Mouse (Mus musculus): Measurements from ENCODE around the gene F3. TPM values are rescaled to one million over a fixed set of nuclear protein-coding genes. Genes with fewer than 3 reads are reported as not detected.

The F3 gene
- total and polyA plus RNA-seq, 3 experiments = 0.46 to 0.73 (median 0.55) TPM

GRCm38 (mm10) chr3:121714461-121714860 is 8.9 kb upstream of the F3 start:
- H3K4me3 ChIP-seq (replicated peaks in 1 of 3; ENCODE audit: low read depth in 2 of 3, low read length in 2 of 3, poor library complexity in 1 of 3) = no peak overlapping the region
- H3K9ac ChIP-seq (ENCODE audit: insufficient read depth, low read depth) = no peak overlapping the region
- no peak for DNase-seq (ENCODE audit: extremely low read depth)
- in situ Hi-C loops (cut with MboI; ENCODE audit: low pct_ligation_motif_present, low pct_unique_long_range_greater_than_20kb, low sequenced_read_pairs) = loop anchor here (25.0 kb wide), 1 partner anchor 402 kb away; no protein-coding TSS in a partner anchor
- H3K79me2 ChIP-seq (replicated peaks; ENCODE audit: control insufficient read depth, extremely low read depth, insufficient read depth, poor library complexity, severe bottlenecking) = no peaks in the 10 kb centered on the region
- no peaks in the 10 kb centered on the region for H3K27me3 ChIP-seq (replicated peaks)
- dilution Hi-C loops (cut with MboI; ENCODE audit: extremely low pct_ligation_motif_present, extremely low pct_unique_long_range_greater_than_20kb, low sequenced_read_pairs) = no loop called here
- H3K4me2 ChIP-seq (ENCODE audit: insufficient read depth, low read depth, poor library complexity, severe bottlenecking) = no peak overlapping the region
- H3K9me3 ChIP-seq (replicated peaks; ENCODE audit: low read length) = no peaks in the 10 kb centered on the region
- H3K27ac ChIP-seq (ENCODE audit: insufficient read depth, low read depth) = no peak overlapping the region
- no peaks in the 10 kb centered on the region for H3K36me3 ChIP-seq (replicated peaks in 1 of 2; ENCODE audit: control insufficient read depth in 1 of 2, insufficient read depth in 1 of 2, low read length in 1 of 2)
- no peaks in the 10 kb centered on the region for H3K4me1 ChIP-seq (ENCODE audit: control insufficient read depth in 1 of 2, insufficient read depth in 2 of 2)
- TF ChIP-seq PAX5 (IDR thresholded peaks at IDR 0.05; ENCODE audit: low read length) (no peak), CTCF (conservative IDR thresholded peaks at IDR 0.05 in 1 of 2, IDR thresholded peaks at IDR 0.05 in 1 of 2; ENCODE audit: low read depth in 2 of 2, low read length in 2 of 2) (no peak), KAT2A (IDR thresholded peaks at IDR 0.05; ENCODE audit: insufficient replicate concordance, low read length) (no peak), CHD2 (IDR thresholded peaks at IDR 0.05; ENCODE audit: low read length) (no peak), ZNF384 (IDR thresholded peaks at IDR 0.05; ENCODE audit: low read depth, low read length) (no peak), MAFK (IDR thresholded peaks at IDR 0.05; ENCODE audit: insufficient replicate concordance, low read length) (no peak), POLR2AphosphoS2 (IDR thresholded peaks at IDR 0.05; ENCODE audit: low read depth, low read length) (no peak), USF1 (IDR thresholded peaks at IDR 0.05; ENCODE audit: low read depth, low read length) (no peak), RAD21 (IDR thresholded peaks at IDR 0.05; ENCODE audit: low read depth, low read length) (no peak), ELF1 (IDR thresholded peaks at IDR 0.05; ENCODE audit: low read depth, low read length) (no peak), SMC3 (IDR thresholded peaks at IDR 0.05; ENCODE audit: low read depth, low read length) (no peak)

GRCm38 (mm10) chr3:121715336-121715735 is 8.0 kb upstream of the F3 start:
- H3K4me3 ChIP-seq (replicated peaks in 1 of 3; ENCODE audit: low read depth in 2 of 3, low read length in 2 of 3, poor library complexity in 1 of 3) = no peak overlapping the region
- no peaks in the 10 kb centered on the region for H3K4me1 ChIP-seq (ENCODE audit: control insufficient read depth in 1 of 2, insufficient read depth in 2 of 2)
- no peak overlapping the region for H3K9ac ChIP-seq (ENCODE audit: insufficient read depth, low read depth)
- H3K36me3 ChIP-seq (replicated peaks in 1 of 2; ENCODE audit: control insufficient read depth in 1 of 2, insufficient read depth in 1 of 2, low read length in 1 of 2) = no peaks in the 10 kb centered on the region
- in situ Hi-C loops (cut with MboI; ENCODE audit: low pct_ligation_motif_present, low pct_unique_long_range_greater_than_20kb, low sequenced_read_pairs) = loop anchor here (25.0 kb wide), 1 partner anchor 403 kb away; no protein-coding TSS in a partner anchor
- TF ChIP-seq NRF1 (IDR thresholded peaks at IDR 0.05; ENCODE audit: low read depth, low read length) = no peak
- TF ChIP-seq POLR2A (IDR thresholded peaks at IDR 0.05; ENCODE audit: low read depth, low read length) = no peak
- no peak for TF ChIP-seq MXI1 (IDR thresholded peaks at IDR 0.05; ENCODE audit: low read depth, low read length)
- H3K9me3 ChIP-seq (replicated peaks; ENCODE audit: low read length) = no peaks in the 10 kb centered on the region
- H3K79me2 ChIP-seq (replicated peaks; ENCODE audit: control insufficient read depth, extremely low read depth, insufficient read depth, poor library complexity, severe bottlenecking) = no peaks in the 10 kb centered on the region
- no peak overlapping the region for H3K27ac ChIP-seq (ENCODE audit: insufficient read depth, low read depth)
- no peak overlapping the region for H3K4me2 ChIP-seq (ENCODE audit: insufficient read depth, low read depth, poor library complexity, severe bottlenecking)
- no peaks in the 10 kb centered on the region for H3K27me3 ChIP-seq (replicated peaks)
- dilution Hi-C loops (cut with MboI; ENCODE audit: extremely low pct_ligation_motif_present, extremely low pct_unique_long_range_greater_than_20kb, low sequenced_read_pairs) = no loop called here
- no peak for DNase-seq (ENCODE audit: extremely low read depth)
